Mouse (Mus musculus) right cerebral cortex, postnatal 14 days (tissue): ENCODE data around the gene Gimap5.
A peak's percentile ranks its signal among the peaks of the same experiment; 100 is the strongest.

Experiments used
- DNase-seq: peaks from one replicate; pipeline ENCODE4 v3.0.0; 2022

The Gimap5 gene

DNA sequence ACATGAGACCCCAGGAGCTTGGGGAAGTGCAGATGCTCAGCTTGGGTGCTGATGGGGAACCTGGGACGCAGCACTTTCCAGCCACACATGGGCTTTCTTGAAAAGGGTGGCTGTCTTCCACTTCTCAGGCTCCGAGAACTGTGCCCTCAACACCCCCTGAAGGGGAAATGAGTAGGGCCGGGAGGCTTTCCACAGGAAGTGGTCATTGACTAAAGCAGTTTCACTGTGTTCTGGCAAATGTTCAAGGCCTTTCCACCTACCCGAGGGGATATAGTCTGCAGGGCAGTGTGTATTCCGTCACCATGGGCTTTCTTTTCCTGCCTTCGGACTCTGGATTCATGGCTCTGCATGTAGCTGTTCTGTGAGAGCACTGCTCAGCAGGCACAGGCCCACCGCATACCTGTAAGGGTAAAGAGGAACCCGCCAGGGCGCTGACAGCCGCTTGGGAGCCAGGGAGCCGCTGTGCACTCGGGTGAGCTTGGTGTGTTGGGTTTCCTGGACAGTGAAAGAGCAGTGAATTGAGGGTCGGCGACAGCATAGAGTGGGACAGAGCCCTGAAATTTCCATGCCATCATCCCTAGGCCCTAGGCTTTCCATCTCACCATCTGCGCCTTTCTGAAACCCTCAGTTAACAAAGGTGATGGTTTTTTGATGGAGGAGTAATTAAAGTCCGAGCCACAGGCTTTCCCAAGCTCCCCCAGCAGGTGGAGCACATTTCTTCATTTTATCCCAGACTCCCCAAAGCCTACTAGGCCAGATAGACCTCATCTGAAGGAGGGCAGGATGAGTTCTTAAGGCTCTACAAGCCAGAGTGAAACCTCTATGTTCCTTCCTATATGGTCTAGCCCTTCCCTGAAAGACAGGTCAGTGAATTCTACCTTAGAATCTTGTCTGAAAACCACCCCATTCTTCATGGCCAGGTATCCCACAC lies at the start of gene Gimap5:
Gimap5 (plus strand) TSS at position 239 of the 931 bp plus-strand sequence.
- no peak for DNase-seq

DNA sequence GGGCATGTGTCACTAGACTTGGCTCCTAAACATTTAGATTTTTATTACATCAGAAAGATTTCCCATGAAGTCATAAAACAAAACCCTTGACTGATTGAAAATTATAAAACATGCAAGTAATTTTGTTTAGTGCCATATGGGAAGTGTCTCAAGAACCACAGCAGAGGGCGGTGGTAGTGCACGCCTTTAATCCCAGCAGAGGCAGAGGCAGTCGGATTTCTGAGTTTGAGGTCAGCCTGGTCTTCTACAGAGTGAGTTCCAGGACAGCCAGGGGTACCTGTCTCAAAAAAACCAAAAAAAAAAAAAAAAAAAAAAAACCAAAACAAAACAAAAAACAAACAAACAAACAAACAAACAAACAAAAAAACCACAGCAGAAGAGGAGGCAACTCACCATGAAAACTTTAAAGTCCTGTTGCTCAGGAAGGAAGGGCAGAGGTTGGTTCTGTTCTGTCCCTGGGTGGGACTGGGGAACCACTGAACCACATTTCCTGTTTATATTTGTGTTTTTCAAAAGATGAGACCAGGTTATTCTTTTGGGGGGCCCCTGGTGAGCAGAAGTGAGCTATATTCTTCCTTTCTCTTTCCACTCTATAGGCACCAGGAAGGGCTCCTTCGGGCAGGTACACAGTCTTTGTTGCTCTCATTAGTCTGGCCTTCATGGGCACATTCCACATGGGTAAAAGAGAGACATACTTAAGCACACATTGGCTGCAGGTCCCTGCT lies 49.0 kb upstream of the Gimap5 start:
- no peak for DNase-seq

- no peak for DNase-seq
Observed at GRCm38 (mm10) chr6:48697555-48697930, 48.5 kb upstream of the Gimap5 start.

GRCm38 (mm10) chr6:48698066-48698856 lies 47.7 kb upstream of the Gimap5 start:
- DNase-seq: no peak

GRCm38 (mm10) chr6:48698888-48699287 lies 47.1 kb upstream of the Gimap5 start:
- no peak for DNase-seq

- no peak for DNase-seq
Observed at GRCm38 (mm10) chr6:48700251-48701075, 45.5 kb upstream of the Gimap5 start.

GRCm38 (mm10) chr6:48702146-48702545 lies 43.9 kb upstream of the Gimap5 start:
- DNase-seq: no peak

- DNase-seq: no peak
Observed at GRCm38 (mm10) chr6:48702601-48703000, 43.4 kb upstream of the Gimap5 start.

DNA sequence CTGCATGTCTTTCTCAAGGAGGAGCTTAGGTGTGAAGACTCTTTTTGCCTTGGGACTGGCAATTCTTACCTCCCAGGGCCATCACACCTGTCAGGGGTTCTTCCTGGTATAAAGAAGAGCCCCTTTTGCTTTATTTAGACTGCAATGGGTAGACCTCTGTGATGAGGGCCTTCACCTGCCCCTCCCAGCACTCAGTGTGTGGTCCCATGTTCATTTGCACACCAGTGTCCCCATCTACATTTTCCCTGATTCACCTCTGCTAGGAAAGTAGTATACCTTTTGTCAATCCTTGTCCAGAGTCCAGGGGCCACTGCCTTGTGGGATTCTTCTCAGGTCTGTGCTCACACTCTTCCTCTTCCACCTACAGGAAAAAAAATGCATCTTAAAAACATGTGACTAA lies 41.9 kb upstream of the Gimap5 start:
- DNase-seq: no peak

DNA sequence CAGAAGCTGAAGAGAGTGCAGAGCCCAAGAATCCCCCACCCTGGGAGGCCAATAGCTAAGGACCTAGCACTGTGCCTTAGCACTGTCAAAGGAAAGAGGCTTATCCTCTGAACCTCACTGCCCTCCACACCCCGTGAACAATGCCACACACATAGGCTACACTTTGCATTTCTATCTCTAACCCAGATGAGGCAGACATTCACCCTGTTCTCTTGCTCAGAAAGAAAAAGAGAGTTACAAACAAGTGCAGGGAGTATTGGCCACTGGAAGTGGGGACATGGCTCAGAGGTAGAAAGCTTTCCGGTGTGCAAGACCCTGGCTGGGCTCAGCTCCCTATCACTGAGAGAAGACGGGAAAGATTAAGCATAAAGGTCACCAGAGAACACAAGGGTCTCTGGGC lies 39.9 kb upstream of the Gimap5 start:
- no peak for DNase-seq

DNA sequence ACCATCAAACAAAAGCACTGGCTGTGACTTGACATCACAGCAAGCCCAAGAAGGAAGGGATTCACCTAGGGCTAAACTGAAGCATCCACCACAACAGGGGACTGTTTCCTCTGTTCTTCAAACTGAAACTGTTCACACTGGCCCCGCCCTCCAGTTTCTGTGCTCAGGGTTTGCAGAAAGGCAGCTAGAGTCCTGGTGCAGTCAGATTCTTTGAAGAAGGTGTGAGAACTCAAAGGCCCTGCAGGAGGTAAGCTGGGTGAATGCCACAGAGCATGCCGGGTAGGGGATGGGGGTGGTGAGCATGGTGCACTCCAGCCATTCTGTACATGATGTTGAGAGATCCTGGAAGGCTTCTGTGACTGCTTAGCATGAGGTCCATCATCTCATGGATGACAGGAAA lies 27.5 kb upstream of the Gimap5 start, which contains the start of the genes Gm28053 and Gimap7:
Gm28053 (plus strand) TSS at position 153 of the 400 bp plus-strand sequence.
Gimap7 (plus strand) TSS at position 167 of the 400 bp plus-strand sequence.
- DNase-seq: no peak

DNA sequence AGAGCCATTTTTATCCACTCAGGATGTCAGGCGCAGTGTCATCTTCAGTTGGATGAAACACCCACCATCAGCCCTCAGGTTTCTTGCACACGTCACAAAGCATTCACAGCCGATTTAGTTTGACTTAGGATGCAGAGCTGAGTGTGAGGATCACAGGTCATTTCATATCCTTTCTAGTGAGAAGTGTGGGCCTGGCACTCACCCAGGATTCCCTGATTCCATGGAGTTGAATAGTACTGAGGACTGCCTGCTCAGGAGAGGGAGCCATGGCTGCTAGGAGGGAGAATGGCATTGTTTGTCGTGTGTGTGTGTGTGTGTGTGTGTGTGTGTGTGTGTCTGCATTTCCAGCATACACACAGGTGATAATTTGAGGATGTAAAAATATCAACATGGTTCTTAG lies 25.7 kb upstream of the Gimap5 start:
- DNase-seq: no peak

- DNase-seq: no peak
Observed at GRCm38 (mm10) chr6:48723468-48723867, 22.5 kb upstream of the Gimap5 start.

GRCm38 (mm10) chr6:48725476-48725875 lies 20.5 kb upstream of the Gimap5 start:
- peak; percentile 12 for DNase-seq

DNA sequence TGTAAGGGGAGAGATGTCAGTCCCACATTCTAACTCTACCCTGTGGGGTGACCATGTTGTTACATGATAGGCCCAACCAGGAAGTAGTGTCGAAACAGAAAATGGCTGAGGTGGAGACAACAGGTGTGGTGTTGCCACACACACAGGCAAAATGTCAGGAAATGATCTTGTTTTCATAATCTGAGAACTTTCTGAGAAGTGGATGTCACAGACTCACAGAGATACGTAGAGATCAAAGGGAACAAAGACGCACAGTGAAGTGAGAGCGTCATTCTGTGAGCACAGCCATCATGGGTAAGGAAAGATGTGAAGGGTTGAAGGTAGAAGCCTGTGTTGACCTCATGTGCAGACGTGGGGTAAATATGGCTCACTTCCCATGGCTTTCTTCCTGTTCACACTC lies 18.2 kb upstream of the Gimap5 start:
- no peak for DNase-seq

DNA sequence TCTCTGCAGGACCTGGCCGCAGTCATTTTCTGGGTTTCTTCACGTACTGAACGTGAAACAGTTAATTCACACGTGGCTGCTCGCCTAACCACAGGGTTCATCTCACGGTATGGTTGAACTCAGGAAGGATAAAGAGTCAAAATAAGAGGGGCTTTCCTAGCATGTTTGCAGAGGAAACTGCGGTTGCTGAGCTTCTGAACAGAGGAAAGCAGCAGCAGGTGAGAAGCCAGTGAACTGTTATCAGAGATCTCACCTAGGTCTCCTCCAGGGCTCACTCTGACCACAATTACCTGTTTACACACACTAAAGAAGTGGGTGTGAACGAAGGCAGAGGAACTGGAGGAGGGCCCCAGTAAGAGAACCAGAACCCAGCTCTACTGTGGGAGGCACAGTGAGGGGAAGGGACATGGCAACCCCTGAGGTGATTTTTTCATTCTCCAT lies 13.1 kb upstream of the Gimap5 start:
- no peak for DNase-seq

DNA sequence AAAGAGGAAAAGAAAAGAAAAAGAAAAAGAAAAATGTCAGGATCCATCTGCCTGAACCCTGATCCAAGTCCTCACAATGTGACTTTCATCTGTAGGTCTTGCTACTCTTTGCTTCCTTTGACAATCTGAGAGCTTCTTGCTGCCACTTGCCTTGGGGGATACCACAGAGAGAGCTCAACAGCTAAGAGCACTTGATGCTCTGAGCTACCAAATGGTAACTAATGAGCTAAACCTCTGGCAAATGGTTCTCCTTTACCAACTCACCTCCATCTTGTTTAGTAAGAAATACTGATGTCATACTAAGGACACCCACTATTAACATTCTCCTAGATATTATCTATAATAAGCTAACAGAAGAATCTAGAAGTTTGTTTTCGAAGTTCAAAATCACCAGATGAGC lies 12.3 kb upstream of the Gimap5 start:
- no peak for DNase-seq

GRCm38 (mm10) chr6:48737053-48737452 lies 8.9 kb upstream of the Gimap5 start:
- DNase-seq: no peak

DNA sequence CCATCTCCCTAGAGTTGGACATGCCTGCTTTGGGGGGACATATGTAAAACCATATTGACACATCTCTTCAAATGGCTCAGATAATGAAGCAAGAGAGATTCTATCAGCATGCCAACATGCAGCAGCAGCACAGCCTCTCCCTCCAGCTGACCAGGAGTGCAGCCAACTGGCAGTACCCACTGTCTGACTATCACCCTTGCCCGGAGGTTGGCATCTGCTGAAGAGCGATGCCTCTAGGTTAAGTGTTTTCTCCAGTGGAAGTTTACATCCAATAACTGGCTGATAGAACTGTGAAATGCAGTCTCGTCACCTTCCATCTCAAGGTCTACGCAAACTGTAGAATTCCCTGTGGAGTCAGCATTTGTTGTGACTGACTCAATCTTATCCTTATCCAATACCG lies 8.3 kb upstream of the Gimap5 start:
- no peak for DNase-seq

GRCm38 (mm10) chr6:48738961-48739779 lies 6.8 kb upstream of the Gimap5 start, which contains the start of gene Gimap1:
Gene Gimap1 (plus strand): TSS chr6:48739054.
- DNase-seq: no peak

GRCm38 (mm10) chr6:48739780-48740055 lies 6.3 kb upstream of the Gimap5 start:
- no peak for DNase-seq
